Mouse (Mus musculus) testis, adult 2 months (tissue): ENCODE results near the gene Rsrc2.

ENCODE experiments used
- CTCF ChIP-seq: fragments of 200-500 bp; IDR thresholded peaks from 2 replicates; pipeline ENCODE4 v1.5.1; 2012; ENCODE audit warnings: low read depth, mild to moderate bottlenecking, inconsistent platforms, low read length, moderate library complexity; ENCODE audit not compliant: control insufficient read depth, insufficient read depth, insufficient replicate concordance
- POLR2A ChIP-seq: fragments of 200-500 bp; IDR thresholded peaks from 2 replicates; pipeline ENCODE4 v1.6.1; 2012; ENCODE audit warnings: low read depth, mild to moderate bottlenecking, inconsistent platforms, low read length, moderate library complexity; ENCODE audit not compliant: control insufficient read depth

- TF ChIP-seq CTCF = no peak
- TF ChIP-seq POLR2A = no peak
Measured at GRCm38 (mm10) chr5:123679546-123680263, 69.5 kb downstream of the Rsrc2 start.
